Mouse (Mus musculus) heart, embryonic 14.5 days (tissue): Measurements from ENCODE around the gene Itgae. TPM values are rescaled to one million over a fixed set of nuclear protein-coding genes. Genes with fewer than 3 reads are reported as not detected.

ENCODE experiments used
- ATAC-seq: fragments of 200-750 bp; cut with Nextera tagmentation; 2 replicates; pipeline ENCODE4 v1.8.0; 2017; ENCODE audit warnings: low read depth, moderate TSS enrichment; ENCODE audit not compliant: insufficient number of reproducible peaks, insufficient read depth, low FRiP score
- H3K27ac ChIP-seq, 2 experiments: fragments of 200-500 bp in 1 of 2; fragments of 300-500 bp in 1 of 2; sonication (generic) in 1 of 2; replicated peaks in 1 of 2; 2 replicates each; pipeline ENCODE4 v1.5.1; 2012 to 2014; ENCODE audit warnings: low read depth in 2 of 2, low read length in 2 of 2, control low read depth in 1 of 2, mild to moderate bottlenecking in 1 of 2, mixed read lengths in 1 of 2; ENCODE audit not compliant: control insufficient read depth in 1 of 2, insufficient read depth in 1 of 2
- H3K27me3 ChIP-seq: fragments of 300-500 bp; sonication (generic); 2 replicates; pipeline ENCODE4 v1.6.1; 2014; ENCODE audit warnings: mild to moderate bottlenecking, low read length, control low read depth; ENCODE audit not compliant: control insufficient read depth, insufficient read depth
- H3K36me3 ChIP-seq: fragments of 300-500 bp; sonication (generic); 2 replicates; pipeline ENCODE4 v1.6.1; 2014; ENCODE audit warnings: mild to moderate bottlenecking, control low read depth, low read length, mixed read lengths; ENCODE audit not compliant: control insufficient read depth, insufficient read depth
- H3K4me1 ChIP-seq, 2 experiments: fragments of 200-500 bp in 1 of 2; fragments of 300-500 bp in 1 of 2; sonication (generic) in 1 of 2; 2 replicates each; pipeline ENCODE4 v1.6.1; 2012 to 2014; ENCODE audit warnings: low read length in 2 of 2, control low read depth in 1 of 2, mixed read lengths in 1 of 2; ENCODE audit not compliant: control insufficient read depth in 2 of 2, insufficient read depth in 2 of 2
- H3K4me2 ChIP-seq: fragments of 300-500 bp; sonication (generic); 2 replicates; pipeline ENCODE4 v1.6.1; 2014; ENCODE audit warnings: mild to moderate bottlenecking, low read length
- H3K4me3 ChIP-seq, 2 experiments: fragments of 200-500 bp in 1 of 2; fragments of 300-500 bp in 1 of 2; sonication (generic) in 1 of 2; 2 replicates each; pipeline ENCODE4 v1.5.1; 2012 to 2014; ENCODE audit warnings: low read length in 2 of 2, mild to moderate bottlenecking in 2 of 2, control low read depth in 1 of 2, low read depth in 1 of 2, moderate library complexity in 1 of 2; ENCODE audit not compliant: control insufficient read depth in 1 of 2, insufficient read depth in 1 of 2
- H3K9ac ChIP-seq: fragments of 300-500 bp; sonication (generic); 2 replicates; pipeline ENCODE4 v1.6.1; 2014; ENCODE audit warnings: mild to moderate bottlenecking, low read length
- H3K9me3 ChIP-seq: fragments of 300-500 bp; sonication (generic); 2 replicates; pipeline ENCODE4 v1.6.1; 2016; ENCODE audit warnings: low read length, control low read depth; ENCODE audit not compliant: control insufficient read depth
- WGBS: fragments of 180-500 bp; shearing (Covaris S2); extraction: QIAGEN DNeasy Blood & Tissue Kit; methylation state at CpG from one replicate; pipeline ENCODE4 v1.1.7; 2014; 5-methylcytosine and 5-hydroxymethylcytosine counted together
- polyA plus RNA-seq: library from polyadenylated mRNA; unstranded; fragments of >200 nt; fragmentation: Nextera tagmentation; extraction: Ambion mirVana; gene quantifications from 2 replicates; pipeline ENCODE4 v1.2.1, GENCODE M21; 2014

Itgae gene
- polyA plus RNA-seq, 1 experiment from 2014 or later, result 0.22 TPM

- WGBS, result 5% methylated on average over 2 of the region's 2 CpGs
Observed at GRCm38 (mm10) chr11:73177895-73178294, 87.5 kb downstream of the Itgae start.

GRCm38 (mm10) chr11:73185872-73186615 lies 95.7 kb downstream of the Itgae start:
- Histone ChIP-seq H3K4me2 (no peak overlapping the region), H3K4me3 (no peak overlapping the region), H3K36me3 (peaks cover 85% of the 10 kb centered on the region), H3K9ac (no peak overlapping the region), H3K27me3 (no peaks in the 10 kb centered on the region), H3K27ac (no peak overlapping the region), H3K4me1 (no peaks in the 10 kb centered on the region), H3K9me3 (no peaks in the 10 kb centered on the region)
- 85% methylated on average over 10 of the region's 10 CpGs for WGBS
- ATAC-seq, result no peak

More at GRCm38 (mm10) chr11:73177895-73178294, 87.5 kb downstream of the Itgae start:
- no peaks in the 10 kb centered on the region for H3K27me3 ChIP-seq
- H3K4me1 ChIP-seq, result peaks cover 10 to 26% of the 10 kb centered on the region in 2 experiments
- H3K9me3 ChIP-seq, result no peaks in the 10 kb centered on the region
- no peak for ATAC-seq
- H3K9ac ChIP-seq, result peak overlapping the region; percentile 94
- H3K4me3 ChIP-seq, result peak overlapping the region; percentile 99
- H3K36me3 ChIP-seq, result peaks cover 51% of the 10 kb centered on the region
- peak overlapping the region; percentile 70 for H3K4me2 ChIP-seq
- H3K27ac ChIP-seq, result peak overlapping the region; percentile 70 to 98

- ATAC-seq, result no peak
- H3K36me3 ChIP-seq, result peaks cover 92% of the 10 kb centered on the region
- no peak overlapping the region for H3K4me2 ChIP-seq
- H3K9me3 ChIP-seq, result no peaks in the 10 kb centered on the region
- H3K27me3 ChIP-seq, result no peaks in the 10 kb centered on the region
- no peaks in the 10 kb centered on the region for H3K4me1 ChIP-seq
- 83% methylated on average over 6 of the region's 6 CpGs for WGBS
- no peak overlapping the region for H3K9ac ChIP-seq
- H3K27ac ChIP-seq, result no peak overlapping the region
- H3K4me3 ChIP-seq, result no peak overlapping the region
Observed at GRCm38 (mm10) chr11:73187231-73187630, 96.8 kb downstream of the Itgae start.

GRCm38 (mm10) chr11:73193047-73193446 lies 102.7 kb downstream of the Itgae start:
- Histone ChIP-seq H3K4me2 (no peak overlapping the region), H3K4me3 (no peak overlapping the region), H3K27me3 (no peaks in the 10 kb centered on the region), H3K9me3 (no peaks in the 10 kb centered on the region), H3K9ac (no peak overlapping the region), H3K36me3 (peaks cover 55% of the 10 kb centered on the region), H3K27ac (no peak overlapping the region), H3K4me1 (peaks cover 0 to 3% of the 10 kb centered on the region in 2 experiments; a peak in 1 of 4 replicates)
- WGBS, result 68% methylated on average over 6 of the region's 6 CpGs
- no peak for ATAC-seq

GRCm38 (mm10) chr11:73194444-73194843 lies 104.1 kb downstream of the Itgae start:
- Histone ChIP-seq H3K27ac (no peak overlapping the region), H3K4me3 (no peak overlapping the region), H3K9me3 (no peaks in the 10 kb centered on the region), H3K9ac (no peak overlapping the region), H3K27me3 (no peaks in the 10 kb centered on the region), H3K36me3 (peaks cover 42% of the 10 kb centered on the region), H3K4me2 (no peak overlapping the region), H3K4me1 (peaks cover 0 to 8% of the 10 kb centered on the region in 2 experiments; a peak in 2 of 4 replicates)
- 66% methylated on average over 2 of the region's 2 CpGs for WGBS
- no peak for ATAC-seq

Other genes starting within 250 kb of the Itgae start
- 2.6 and 2.9 TPM in 2 replicates for gene Atp2a3, start 129.4 kb upstream of the Itgae start, polyA plus RNA-seq
- gene P2rx1, start 91.5 kb upstream of the Itgae start, polyA plus RNA-seq, result 1.4 and 1.5 TPM in 2 replicates
- 0.81 and 1.2 TPM in 2 replicates for gene Camkk1, start 71.6 kb upstream of the Itgae start, polyA plus RNA-seq
- gene Ncbp3, start 42.8 kb upstream of the Itgae start, polyA plus RNA-seq, result 9.5 and 10.3 TPM in 2 replicates
- gene Haspin, start 47.7 kb downstream of the Itgae start, polyA plus RNA-seq, result 7.9 and 8.8 TPM in 2 replicates
- 1.3 and 1.6 TPM in 2 replicates for gene P2rx5, start 69.8 kb downstream of the Itgae start, polyA plus RNA-seq
- gene Emc6, start 86.5 kb downstream of the Itgae start, polyA plus RNA-seq, result 114 and 121 TPM in 2 replicates
- gene Tax1bp3, start 86.5 kb downstream of the Itgae start, polyA plus RNA-seq, result 270 TPM in 2 replicates
- 12.3 and 14.0 TPM in 2 replicates for gene Ctns, start 108.5 kb downstream of the Itgae start, polyA plus RNA-seq
- gene Shpk, start 108.9 kb downstream of the Itgae start, polyA plus RNA-seq, result 0.41 and 0.66 TPM in 2 replicates
- not detected in 2 replicates for gene Trpv1, start 143.7 kb downstream of the Itgae start, polyA plus RNA-seq
- 0.04 and 0.15 TPM in 2 replicates for gene Trpv3, start 176.8 kb downstream of the Itgae start, polyA plus RNA-seq
- 0.14 TPM in 1 of 2 replicates, not detected in the other for gene Aspa, start 239.0 kb downstream of the Itgae start, polyA plus RNA-seq
- gene Gm49340, start 239.2 kb downstream of the Itgae start, polyA plus RNA-seq, result not detected in 2 replicates
- gene Spata22, start 239.2 kb downstream of the Itgae start, polyA plus RNA-seq, result not detected in 2 replicates